Mouse (Mus musculus): Measurements from ENCODE around the gene Rhoj.
"Not testable (repeated sequence)": the region's sequence is repeated elsewhere in the genome, so short reads cannot be mapped to it uniquely, and the experiment has no call there.

Gene Rhoj

GRCm38 (mm10) chr12:75307961-75308951, at the start of gene Rhoj:
Rhoj (plus strand) TSS chr12:75308322.
- peak; percentile 67 to 78 for DNase-seq

GRCm38 (mm10) chr12:75271726-75272125, 36.4 kb upstream of the Rhoj start:
- DNase-seq, result peak; percentile 9 to 11

- no peak for DNase-seq
These were observed 32.4 kb upstream of the Rhoj start for GRCm38 (mm10) chr12:75275730-75276129.

- no peak for DNase-seq
These were observed 30.7 kb upstream of the Rhoj start for GRCm38 (mm10) chr12:75277425-75277824.

GRCm38 (mm10) chr12:75280502-75280901, 27.6 kb upstream of the Rhoj start:
- peak; percentile 44 to 54 for DNase-seq

GRCm38 (mm10) chr12:75283226-75283625, 24.9 kb upstream of the Rhoj start:
- DNase-seq, result no peak

- no peak for DNase-seq
These were observed 22.0 kb upstream of the Rhoj start for GRCm38 (mm10) chr12:75286166-75286565.

GRCm38 (mm10) chr12:75290524-75290923, 17.6 kb upstream of the Rhoj start:
- no peak for DNase-seq

- no peak for DNase-seq
These were observed 16.6 kb upstream of the Rhoj start for GRCm38 (mm10) chr12:75291556-75291955.

- DNase-seq, result no peak
These were observed 15.2 kb upstream of the Rhoj start for GRCm38 (mm10) chr12:75292939-75293338.

GRCm38 (mm10) chr12:75299865-75300264, 8.3 kb upstream of the Rhoj start:
- no peak for DNase-seq

GRCm38 (mm10) chr12:75304132-75304531, 4.0 kb upstream of the Rhoj start:
- DNase-seq, result peak; percentile 8 to 9

- DNase-seq, result peak in 1 of 2 experiments; percentile 4
These were observed 1.6 kb downstream of the Rhoj start for GRCm38 (mm10) chr12:75309756-75310155.

GRCm38 (mm10) chr12:75310766-75311165, 2.6 kb downstream of the Rhoj start:
- no peak for DNase-seq

- DNase-seq, result peak in 1 of 2 experiments; percentile 6
These were observed 3.8 kb downstream of the Rhoj start for GRCm38 (mm10) chr12:75311879-75312278.

- DNase-seq, result no peak
These were observed 5.9 kb downstream of the Rhoj start for GRCm38 (mm10) chr12:75313992-75314391.

- DNase-seq, result peak; percentile 49 to 53
These were observed 7.7 kb downstream of the Rhoj start for GRCm38 (mm10) chr12:75315851-75316250.

- DNase-seq, result no peak
These were observed 12.4 kb downstream of the Rhoj start for GRCm38 (mm10) chr12:75320441-75320925.

GRCm38 (mm10) chr12:75321189-75321588, 13.1 kb downstream of the Rhoj start:
- no peak for DNase-seq

GRCm38 (mm10) chr12:75329188-75329587, 21.1 kb downstream of the Rhoj start:
- DNase-seq, result no peak

GRCm38 (mm10) chr12:75339894-75340293, 31.8 kb downstream of the Rhoj start:
- no peak for DNase-seq

GRCm38 (mm10) chr12:75340331-75340730, 32.2 kb downstream of the Rhoj start:
- no peak for DNase-seq

- no peak for DNase-seq
These were observed 40.4 kb downstream of the Rhoj start for GRCm38 (mm10) chr12:75348551-75348950.

GRCm38 (mm10) chr12:75349537-75349936, 41.4 kb downstream of the Rhoj start:
- DNase-seq, result not testable (repeated sequence)
